Mouse (Mus musculus) erythroblast, embryonic 14.5 days (primary cell): ENCODE measurements around the gene Tcf12.

Experiments used
- GATA1 ChIP-seq: IDR thresholded peaks from 2 replicates; pipeline ENCODE4 v1.6.1; 2012; ENCODE audit warnings: low read length, inconsistent platforms, mixed read lengths
- TAL1 ChIP-seq: IDR thresholded peaks from 3 replicates; pipeline ENCODE4 v1.6.1; 2012; ENCODE audit warnings: low read length, inconsistent platforms, mixed read lengths

GRCm38 (mm10) chr9:72103471-72103870 lies 8.2 kb downstream of the Tcf12 start:
- no peak for TF ChIP-seq GATA1
- TF ChIP-seq TAL1 = no peak
